Mouse (Mus musculus): ENCODE measurements around the gene Faap100. TPM values are rescaled to one million over a fixed set of nuclear protein-coding genes. Genes with fewer than 3 reads are reported as not detected.
A peak's percentile ranks its signal among the peaks of the same experiment; 100 is the strongest.
"Not testable (repeated sequence)": the region's sequence is repeated elsewhere in the genome, so short reads cannot be mapped to it uniquely, and the experiment has no call there.

Gene Faap100
- total RNA-seq, 4 experiments from 2014 or later = 18.4 to 39.6 (median 33.4) TPM

DNA sequence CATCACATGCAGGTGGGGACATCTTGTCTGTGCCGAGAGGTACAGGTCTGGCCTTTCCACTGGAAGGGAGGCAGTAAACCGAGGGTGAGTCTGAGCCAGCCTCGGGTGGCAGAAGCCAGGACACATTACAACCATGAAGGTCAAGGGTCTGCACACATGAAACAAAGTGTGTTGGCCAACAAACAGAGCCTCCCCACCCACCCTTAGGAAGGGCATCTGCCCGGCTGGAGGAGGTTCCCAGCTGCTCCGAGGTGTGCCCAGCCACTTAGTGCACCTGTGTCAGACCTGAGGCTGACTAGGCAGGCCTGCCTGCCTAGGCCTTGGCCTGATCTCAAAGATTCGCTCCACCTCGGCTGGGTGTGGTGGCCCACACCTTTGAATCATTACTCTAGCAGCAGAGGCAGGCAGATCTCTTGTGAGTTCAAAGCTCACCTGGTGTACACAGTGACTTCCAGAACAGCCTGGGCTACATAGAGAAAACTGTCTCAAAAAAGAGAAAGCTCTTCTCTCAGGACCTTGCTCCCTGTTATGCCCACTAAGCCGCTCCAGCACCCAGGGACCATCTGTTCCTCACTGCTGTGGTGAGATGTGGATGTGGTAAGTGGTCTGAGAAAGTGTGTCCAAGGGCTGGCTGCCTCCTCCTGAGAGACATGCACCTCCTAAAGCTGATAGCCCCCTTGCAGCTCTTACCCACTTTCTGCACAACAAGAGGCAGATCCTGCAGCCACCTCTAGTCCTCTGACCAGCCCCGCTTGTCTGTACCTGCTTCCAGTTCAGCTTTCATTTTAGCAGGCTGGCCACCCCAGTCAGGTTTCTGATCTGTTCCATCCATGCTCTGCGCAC, 27.1 kb downstream of the Faap100 start:
- peak; percentile 29 for DNase-seq

DNA sequence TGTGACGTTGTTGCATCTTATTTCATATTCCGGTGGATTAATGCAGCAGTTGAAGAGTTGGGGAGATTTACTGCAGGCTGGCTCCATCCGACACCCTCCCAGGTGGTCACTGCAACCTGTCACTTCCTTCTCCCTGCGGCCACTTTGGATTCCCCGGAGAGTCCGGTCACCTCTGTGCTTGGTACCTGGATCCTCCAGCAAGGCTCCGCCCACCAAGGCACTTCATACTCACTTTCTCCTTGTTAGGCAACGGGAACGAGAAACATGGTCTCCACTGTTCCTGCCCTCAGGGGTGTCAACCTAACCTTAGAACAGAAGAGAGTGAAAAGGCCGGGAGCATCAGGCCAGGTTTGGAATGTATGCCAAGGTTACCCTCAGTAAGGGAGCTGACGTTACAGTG, 27.9 kb downstream of the Faap100 start:
- peak; percentile 56 for DNase-seq

DNA sequence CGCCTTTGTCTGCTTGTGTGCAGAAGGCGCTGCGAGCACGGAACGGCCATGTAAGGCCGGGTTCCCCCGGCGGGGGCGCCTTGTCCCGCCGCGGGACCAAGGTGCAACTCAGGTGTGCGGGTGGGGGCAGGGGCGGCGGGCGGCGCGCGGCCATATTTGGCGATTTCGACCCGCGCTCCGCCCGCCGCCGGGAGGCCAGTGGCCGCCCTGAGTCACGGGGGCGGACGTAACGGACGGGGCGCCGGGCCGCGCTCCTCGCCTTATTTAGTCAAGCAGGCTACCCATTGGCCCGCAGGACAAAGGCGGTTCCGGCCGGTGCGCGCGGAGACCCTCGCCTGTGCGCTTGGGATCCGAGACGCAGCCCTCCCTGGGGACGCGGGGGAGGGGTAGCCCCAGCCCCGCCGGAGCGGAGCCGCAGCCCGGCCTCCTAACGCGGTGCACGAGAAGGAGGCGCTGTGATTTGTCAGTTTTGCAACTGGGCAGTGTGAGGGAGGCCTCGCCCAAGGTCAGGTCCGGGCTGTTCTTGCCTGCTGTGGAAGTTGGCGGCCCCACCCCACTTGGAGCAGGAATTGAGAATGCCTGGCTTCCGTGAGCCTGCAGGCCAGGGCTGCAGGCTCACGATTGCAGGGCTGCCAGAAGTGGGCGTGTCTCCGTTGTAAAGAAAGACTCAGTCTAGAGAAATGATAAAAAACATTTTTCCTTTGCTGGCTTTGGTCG, 28.4 kb downstream of the Faap100 start:
- DNase-seq = peak; percentile 87

DNA sequence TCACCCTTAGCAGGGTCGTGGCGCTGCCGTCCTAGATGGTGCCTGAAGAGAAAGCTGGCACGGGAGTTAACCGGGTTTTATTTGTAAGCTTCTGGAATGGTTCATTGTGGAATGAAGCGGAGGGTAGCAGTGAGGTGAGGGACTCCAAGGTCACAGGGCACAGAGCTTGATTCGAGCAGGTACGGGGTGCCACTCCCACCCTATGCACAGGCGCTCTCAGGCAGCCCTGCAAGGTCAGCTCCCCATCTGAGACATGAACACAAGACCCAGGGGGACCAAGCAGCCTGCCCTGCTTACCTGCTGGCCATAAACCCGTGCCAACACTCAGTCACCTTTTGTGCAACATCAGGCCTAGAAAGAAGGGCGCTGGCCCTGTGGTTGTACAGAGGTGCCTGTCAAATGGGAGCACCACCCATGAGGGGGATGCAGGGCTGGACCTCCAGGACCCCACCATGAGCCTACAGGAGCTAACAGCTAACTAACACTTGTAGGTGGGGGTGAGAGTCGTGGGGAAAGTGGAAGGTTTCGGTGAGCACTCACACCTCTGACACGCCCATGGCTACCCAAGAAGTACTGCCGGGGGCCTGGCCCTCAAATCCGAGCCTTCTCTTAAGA, 29.1 kb downstream of the Faap100 start:
- peak; percentile 47 for DNase-seq

DNA sequence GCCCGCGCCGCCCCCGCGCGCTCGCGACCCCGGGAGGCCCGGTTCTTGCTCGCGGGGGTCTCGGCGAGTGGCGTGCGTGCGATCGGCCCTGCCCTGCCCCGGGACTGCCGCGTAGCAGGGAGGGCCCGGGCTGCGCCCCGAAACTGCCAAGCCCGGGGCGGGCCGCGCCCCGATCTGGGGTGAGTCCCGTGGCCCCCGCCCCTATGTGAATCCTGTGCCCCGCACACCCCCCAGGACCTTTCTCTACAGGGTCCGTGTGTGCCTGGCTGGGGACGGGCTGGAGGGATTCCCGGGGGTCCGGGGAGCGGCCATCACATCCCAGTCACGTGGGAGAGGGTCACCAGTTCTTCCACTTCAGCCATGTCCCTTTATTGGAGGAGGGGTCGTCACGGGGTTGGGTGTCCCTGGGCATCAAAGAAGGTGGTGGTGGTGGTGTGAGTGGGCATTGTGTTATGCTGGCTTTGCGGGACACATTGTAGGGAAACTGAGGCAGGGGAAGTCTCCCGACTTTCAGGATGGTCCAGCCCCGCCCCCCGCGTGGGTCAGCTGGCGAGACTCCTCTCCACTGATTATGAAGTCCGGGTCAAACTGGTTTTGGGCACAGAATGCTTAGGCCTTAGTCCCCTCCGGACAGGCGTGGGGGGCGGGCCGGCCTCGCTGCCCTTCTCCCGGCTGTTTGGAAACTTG, 29.7 kb downstream of the Faap100 start:
- peak; percentile 75 for DNase-seq

DNA sequence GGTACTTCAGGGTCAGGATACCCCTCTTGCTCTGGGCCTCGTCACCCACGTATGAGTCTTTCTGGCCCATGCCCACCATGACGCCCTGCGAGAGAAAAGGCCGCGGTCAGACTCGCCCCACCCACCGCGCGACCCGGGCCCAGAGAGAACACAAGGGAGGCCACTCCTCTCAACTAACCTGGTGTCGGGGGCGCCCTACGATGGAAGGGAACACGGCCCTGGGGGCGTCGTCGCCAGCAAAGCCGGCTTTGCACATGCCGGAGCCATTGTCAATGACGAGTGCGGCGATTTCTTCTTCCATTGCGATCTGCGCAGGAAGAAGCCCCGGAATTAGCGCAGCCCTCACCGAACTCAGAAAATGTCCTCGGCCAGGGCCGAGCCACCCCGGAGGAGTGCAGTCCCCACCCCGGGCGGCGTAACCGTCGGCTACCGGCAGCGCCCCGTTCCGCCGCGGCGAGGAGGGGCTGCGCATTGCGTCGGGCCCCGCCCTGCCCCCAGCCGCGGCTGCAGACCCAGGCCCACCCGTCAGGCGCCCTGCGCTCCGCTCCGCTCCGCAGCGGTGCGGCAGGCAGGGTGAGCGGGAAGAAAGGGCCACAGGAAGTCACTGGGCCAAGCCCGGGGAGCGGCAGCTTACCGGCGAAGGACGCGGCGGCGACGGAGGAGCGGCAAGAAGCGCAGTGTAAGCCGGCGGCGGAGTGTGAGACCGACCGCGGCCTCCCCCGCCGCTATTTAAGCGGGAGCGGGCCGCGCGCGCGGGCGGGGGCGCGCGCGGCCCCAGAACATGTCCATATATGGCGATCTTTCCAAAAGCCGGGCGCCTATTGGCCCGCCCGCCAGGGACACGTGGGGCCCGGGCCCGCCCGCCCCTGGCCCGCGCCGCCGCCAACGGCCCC, 30.5 kb downstream of the Faap100 start, which contains the start of gene Actg1:
Actg1 (minus strand) TSS at position 752 of the 893 bp plus-strand sequence.
- DNase-seq = peak; percentile 46

DNA sequence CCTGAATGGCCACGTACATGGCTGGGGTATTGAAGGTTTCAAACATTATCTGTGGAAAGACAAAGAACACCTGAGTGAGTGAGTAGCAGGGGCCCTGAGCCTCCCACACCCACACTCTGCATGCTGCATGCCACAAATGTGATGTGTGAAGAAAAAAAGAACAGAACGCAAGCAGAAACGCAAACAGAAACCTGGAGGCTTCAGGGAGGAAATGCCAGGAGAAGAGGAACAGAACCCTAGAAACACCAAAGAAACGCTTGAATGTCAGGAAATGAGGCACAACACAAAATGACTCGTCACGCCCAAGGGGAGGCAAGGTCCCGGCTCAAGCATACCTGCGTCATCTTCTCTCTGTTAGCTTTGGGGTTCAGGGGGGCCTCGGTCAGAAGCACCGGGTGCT, 31.3 kb downstream of the Faap100 start:
- DNase-seq = no peak

DNA sequence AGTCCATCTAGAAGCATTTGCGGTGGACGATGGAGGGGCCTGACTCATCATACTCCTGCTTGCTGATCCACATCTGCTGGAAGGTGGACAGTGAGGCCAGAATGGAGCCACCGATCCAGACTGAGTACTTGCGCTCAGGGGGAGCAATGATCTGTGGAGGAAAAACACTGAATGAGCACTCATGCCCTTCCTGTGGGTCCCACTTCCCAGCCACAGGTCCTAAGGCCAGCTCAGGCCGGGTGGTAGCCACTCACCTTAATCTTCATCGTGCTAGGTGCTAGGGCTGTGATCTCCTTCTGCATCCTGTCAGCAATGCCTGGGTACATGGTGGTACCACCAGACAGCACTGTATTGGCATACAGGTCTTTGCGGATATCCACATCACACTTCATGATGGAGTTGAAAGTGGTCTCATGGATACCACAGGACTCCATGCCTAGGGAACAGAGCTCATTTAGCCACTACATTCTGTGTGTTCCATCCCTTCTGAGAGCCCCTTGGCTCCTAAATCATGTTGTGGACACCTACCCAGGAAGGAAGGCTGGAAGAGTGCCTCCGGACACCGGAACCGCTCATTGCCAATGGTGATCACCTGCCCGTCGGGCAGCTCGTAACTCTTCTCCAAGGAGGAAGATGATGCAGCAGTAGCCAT, 32.1 kb downstream of the Faap100 start:
- not testable (repeated sequence) for DNase-seq

DNA sequence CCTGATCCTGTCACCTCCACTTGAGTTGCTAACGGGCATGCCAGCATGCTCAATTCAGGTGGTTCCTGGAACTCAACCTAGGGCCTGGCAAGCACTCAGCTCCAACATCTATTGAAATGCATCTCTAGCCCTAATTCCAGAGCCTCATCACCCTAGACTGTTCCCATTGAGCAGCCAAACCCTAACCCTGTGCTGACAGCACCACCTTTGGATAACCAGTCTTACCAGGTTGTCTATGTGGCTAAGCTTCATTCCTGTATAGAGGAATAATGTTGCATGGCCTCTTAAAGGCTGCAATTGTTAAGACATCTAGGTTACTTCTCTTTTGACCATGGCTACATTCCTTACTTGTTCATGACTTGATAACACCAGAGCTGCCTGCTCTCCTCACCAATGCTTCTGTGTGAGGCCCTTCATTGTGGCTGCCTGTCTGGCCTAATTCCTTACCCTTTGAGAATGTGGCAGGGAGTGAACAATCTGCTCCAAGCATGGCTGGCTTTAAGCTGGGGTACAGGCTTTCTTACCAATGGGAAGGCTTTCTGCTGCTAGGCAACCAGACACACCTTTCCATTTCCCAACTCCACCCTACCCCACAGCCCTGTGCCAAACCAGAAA, 33.4 kb downstream of the Faap100 start:
- DNase-seq = no peak

DNA sequence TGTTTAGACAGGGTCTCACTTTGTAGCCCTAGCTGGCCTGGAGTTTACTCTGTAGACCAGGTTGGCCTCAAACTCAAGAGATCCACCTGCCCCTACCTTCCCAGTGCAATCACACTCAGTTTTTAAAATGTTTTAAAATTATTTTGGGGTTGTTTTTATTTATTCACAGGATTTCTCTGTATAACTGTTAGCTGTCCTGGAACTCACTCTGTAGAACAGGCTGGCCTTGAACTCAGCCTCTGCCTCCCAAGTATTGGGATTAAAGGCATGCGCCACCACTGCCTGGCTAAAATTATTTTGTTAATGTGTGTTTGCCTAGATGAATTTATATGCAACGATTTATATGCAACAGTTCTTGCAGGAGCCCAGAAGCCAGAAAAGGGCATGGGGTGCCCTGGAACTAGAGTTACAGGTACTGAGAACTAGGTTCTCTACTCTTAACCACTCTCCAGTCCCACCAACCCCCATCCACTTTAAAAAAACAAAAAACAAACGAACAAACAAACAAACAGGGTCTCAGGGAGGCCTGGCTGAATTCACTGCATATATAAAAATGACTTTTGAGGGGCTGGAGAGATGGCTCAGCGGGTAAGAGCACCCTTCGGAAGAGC, 34.1 kb downstream of the Faap100 start:
- no peak for DNase-seq

DNA sequence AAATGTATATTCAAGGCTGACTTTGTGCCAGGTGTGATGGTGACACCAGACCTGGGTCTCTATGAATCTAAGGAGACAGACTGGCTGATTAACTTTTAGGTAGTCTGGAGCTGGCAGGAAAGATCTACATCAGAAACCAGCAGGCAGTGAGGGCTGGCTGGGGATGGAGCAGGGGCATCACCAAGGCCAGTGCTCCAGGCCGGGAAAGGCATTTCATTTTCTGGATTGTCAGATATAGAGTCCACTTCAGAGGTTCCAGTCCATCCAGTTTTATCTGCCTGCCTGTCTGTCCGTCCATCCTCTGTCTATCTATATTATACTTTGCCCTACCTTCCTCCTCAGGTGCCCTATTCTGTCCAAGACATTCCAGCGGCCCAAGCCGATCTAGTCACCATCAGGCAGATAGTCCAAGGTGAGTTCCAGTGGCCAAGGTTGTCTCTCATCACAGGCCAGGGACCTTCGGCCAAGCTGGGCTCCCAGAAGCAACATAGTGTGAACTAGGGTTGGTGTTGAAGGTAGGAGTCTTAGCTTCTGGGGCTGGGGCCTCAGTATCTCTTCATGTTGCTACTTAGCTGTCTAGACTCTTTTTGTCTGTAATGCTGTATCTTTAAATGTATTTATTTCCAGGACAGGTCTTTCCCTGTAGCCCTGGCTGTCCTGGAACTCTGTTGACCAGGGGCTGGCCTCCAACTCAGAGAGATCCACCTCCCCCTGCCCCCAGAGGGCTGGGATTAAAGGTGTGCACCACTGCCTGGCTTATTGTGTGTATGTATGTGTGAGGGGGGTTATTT, 34.9 kb downstream of the Faap100 start:
- DNase-seq = no peak

DNA sequence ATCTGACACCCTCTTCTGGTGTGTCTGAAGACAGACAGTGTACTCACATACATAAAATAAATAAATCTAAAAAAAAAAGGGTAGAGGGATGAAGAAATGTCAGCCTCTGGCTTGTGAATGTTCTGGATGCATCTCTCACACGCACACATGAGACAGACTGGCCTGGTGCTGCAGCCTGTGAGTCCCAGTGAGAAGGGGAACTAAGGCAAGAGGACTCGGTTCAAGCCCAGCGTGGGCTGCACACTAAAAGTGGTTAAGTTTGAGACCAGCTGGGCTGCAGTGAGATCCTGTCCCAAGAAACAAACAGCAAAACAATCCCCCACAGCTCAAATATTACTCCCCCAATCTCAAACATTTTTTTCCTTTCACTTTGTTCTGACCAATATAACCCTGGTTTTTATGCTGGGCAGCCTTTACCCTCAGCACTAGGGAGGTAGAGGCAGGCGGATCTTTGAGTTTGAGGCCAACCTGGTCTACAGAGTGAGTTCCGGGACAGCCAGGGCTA, 35.9 kb downstream of the Faap100 start:
- no peak for DNase-seq

DNA sequence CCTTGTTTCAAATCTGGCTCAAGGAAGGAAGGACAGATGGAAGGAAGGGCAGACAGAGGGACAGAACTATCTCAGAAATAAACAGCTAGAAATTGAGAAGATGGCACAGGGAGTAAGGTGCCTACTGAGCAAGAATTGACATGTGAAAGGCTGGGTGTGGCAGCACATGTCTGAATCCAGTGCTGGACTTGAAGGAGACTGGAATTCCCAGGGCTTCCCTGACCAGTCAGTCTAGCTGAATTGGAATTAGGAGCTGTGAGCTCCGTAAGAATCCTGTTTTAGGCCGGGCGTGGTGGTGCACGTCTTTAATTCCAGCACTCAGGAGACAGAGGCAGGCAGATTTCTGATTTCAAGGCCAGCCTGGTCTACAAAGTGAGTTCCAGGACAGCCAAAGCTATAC, 36.9 kb downstream of the Faap100 start:
- DNase-seq = no peak

DNA sequence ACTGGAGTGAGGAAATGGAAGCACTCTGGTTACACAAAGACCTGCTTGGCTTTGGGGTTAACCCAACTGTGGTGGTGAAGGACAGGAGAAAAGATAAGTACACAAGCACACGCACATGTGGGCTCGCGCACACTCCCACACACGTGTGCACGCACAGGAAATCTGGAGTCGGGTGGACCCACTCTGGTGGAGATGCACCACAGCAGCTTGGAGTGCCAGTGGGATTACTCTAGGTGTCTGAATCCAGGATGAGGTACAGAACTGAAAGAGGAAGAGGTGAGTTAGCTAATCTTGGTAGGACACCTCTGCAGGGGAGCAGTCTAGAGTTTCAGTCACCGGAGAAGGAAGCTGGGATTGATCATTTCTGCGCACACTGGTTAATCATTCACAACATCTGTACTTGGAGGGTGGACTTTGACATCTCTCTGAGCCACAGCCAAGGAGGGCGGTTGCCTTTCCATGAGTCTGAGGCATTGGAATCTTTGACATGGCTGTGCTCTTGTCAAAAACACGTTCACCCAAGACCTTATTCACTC, 38.5 kb downstream of the Faap100 start:
- no peak for DNase-seq

DNA sequence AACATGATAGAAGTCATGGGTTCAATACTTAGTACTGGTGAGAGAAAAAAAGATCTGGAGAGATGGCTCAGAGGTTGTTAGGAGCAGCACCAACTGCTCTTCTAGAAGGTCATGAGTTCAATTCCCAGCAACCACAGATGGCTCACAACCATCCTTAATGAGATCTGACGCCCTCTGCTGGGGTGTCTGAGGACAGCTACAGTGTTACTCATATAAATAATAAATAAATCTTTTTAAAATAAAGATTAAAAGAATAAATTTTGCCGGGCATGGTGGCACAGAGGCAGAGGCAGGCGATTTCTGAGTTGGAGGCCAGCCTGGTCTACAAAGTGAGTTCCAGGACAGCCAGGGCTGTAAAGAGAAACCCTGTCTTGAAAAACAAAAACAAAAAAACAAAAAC, 39.8 kb downstream of the Faap100 start:
- no peak for DNase-seq

DNA sequence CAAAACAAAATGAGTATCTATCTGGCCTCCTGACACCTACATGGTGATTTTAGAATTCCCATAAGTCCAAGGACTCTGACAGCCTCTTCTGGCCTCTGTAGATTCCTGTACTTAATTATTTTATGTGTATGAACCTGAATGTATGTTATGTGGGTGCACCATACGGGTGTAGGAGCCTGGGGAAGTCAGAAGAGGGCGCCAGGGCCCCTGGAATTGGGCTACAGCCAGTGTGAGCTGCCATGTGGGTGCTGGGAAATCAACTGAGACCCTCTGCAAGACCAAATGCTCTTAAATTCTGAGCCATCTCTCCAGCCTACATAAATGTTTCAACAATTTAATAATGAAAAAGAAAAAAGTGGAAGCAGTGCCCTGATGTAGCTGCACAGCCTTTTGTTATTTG, 41.1 kb downstream of the Faap100 start:
- DNase-seq = no peak

DNA sequence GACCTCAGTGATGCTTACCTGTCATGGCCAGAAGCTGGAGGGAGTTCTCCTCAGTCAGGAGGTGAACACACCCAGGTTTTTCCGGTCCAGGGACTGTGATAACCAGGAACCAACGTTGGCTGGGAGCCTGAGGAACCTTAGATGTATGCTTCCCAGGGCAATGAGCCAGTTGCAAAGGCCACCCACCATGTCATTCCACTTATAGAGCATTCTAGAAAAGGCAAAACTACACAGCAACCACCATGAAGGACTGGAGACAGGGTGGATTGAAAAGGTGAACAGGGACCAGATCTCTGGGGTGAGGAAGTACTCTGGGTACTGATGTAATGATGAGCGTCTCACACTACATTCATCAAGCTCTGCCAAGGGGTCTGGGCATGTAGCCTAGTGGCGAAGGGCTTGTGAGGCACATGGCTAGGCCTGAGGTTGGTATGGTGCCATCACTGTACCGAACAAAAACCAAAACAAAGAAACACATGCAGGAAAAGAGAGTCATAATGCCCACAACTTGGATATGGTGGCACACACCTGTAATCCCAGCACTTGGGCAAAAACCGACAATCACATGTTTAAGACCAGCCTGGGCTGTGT, 43.0 kb downstream of the Faap100 start:
- DNase-seq = no peak

DNA sequence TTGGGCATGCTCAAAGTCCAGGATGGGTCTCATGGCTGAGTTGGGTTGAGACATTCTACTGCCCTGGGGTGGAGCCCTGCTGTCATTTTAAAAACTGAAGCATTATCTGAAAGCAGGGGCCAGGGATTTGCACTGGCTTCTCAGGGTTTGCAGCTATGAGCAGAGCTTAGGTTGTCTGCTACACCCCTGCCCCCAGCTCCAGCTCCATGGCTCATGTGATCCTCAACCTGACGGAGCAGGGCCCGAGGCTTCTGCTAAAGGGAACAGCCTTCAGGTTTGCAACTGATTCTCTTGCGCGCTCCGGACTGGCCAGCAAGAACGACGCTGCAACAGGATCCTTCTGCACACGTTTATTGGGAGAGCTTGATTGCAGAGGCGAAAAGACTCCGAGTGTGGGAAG, 58.4 kb downstream of the Faap100 start:
- DNase-seq = no peak

Measured in adrenal gland, adult 8-10 months (tissue).